Mouse (Mus musculus): Measurements from ENCODE around the gene Rassf4. TPM values are rescaled to one million over a fixed set of nuclear protein-coding genes. Genes with fewer than 3 reads are reported as not detected.

Rassf4 gene
- polyA plus RNA-seq, 1 experiment from 2014 or later, result 19.4 TPM

- Histone ChIP-seq H3K27ac (replicated peaks; ENCODE audit: low read depth, low read length) (no peak overlapping the region), H3K4me2 (ENCODE audit: low read length) (no peak overlapping the region), H3K9me3 (ENCODE audit: control insufficient read depth, low read length) (no peaks in the 10 kb centered on the region), H3K9ac (replicated peaks; ENCODE audit: low read length) (no peak overlapping the region), H3K36me3 (ENCODE audit: control insufficient read depth, insufficient read depth, low read length) (no peaks in the 10 kb centered on the region), H3K4me3 (replicated peaks; ENCODE audit: low read depth, low read length) (no peak overlapping the region), H3K27me3 (ENCODE audit: control insufficient read depth, insufficient read depth, low read length) (no peaks in the 10 kb centered on the region), H3K4me1 (ENCODE audit: control insufficient read depth, insufficient read depth, low read length) (peaks cover 14% of the 10 kb centered on the region)
- ATAC-seq (ENCODE audit: low FRiP score, low TSS enrichment) (no peak), DNase-seq (no peak)
- 47% methylated on average over 3 of the region's 3 CpGs for WGBS
Measured at GRCm38 (mm10) chr6:116667382-116667781, 6.4 kb downstream of the Rassf4 start.

GRCm38 (mm10) chr6:116666892-116667291, 6.9 kb downstream of the Rassf4 start:
- no peak for ATAC-seq (ENCODE audit: low FRiP score, low TSS enrichment)
- 19% methylated on average over 3 of the region's 3 CpGs for WGBS
- H3K9ac ChIP-seq (replicated peaks; ENCODE audit: low read length), result no peak overlapping the region
- DNase-seq, result peak; percentile 15
- no peaks in the 10 kb centered on the region for H3K9me3 ChIP-seq (ENCODE audit: control insufficient read depth, low read length)
- H3K4me1 ChIP-seq (ENCODE audit: control insufficient read depth, insufficient read depth, low read length), result peaks cover 14% of the 10 kb centered on the region
- no peak overlapping the region for H3K27ac ChIP-seq (replicated peaks; ENCODE audit: low read depth, low read length)
- no peaks in the 10 kb centered on the region for H3K27me3 ChIP-seq (ENCODE audit: control insufficient read depth, insufficient read depth, low read length)
- H3K4me3 ChIP-seq (replicated peaks; ENCODE audit: low read depth, low read length), result no peak overlapping the region
- no peak overlapping the region for H3K4me2 ChIP-seq (ENCODE audit: low read length)
- no peaks in the 10 kb centered on the region for H3K36me3 ChIP-seq (ENCODE audit: control insufficient read depth, insufficient read depth, low read length)

GRCm38 (mm10) chr6:116666085-116666750, 7.5 kb downstream of the Rassf4 start:
- 79% methylated on average over 12 of the region's 12 CpGs for WGBS
- no peak overlapping the region for H3K4me3 ChIP-seq (replicated peaks; ENCODE audit: low read depth, low read length)
- no peak overlapping the region for H3K4me2 ChIP-seq (ENCODE audit: low read length)
- no peaks in the 10 kb centered on the region for H3K27me3 ChIP-seq (ENCODE audit: control insufficient read depth, insufficient read depth, low read length)
- DNase-seq (no peak), ATAC-seq (ENCODE audit: low FRiP score, low TSS enrichment) (no peak)
- H3K4me1 ChIP-seq (ENCODE audit: control insufficient read depth, insufficient read depth, low read length), result peaks cover 12% of the 10 kb centered on the region
- no peak overlapping the region for H3K27ac ChIP-seq (replicated peaks; ENCODE audit: low read depth, low read length)
- H3K9ac ChIP-seq (replicated peaks; ENCODE audit: low read length), result no peak overlapping the region
- no peaks in the 10 kb centered on the region for H3K9me3 ChIP-seq (ENCODE audit: control insufficient read depth, low read length)
- no peaks in the 10 kb centered on the region for H3K36me3 ChIP-seq (ENCODE audit: control insufficient read depth, insufficient read depth, low read length)

- no peak overlapping the region for H3K4me2 ChIP-seq (ENCODE audit: low read length)
- H3K4me3 ChIP-seq (replicated peaks; ENCODE audit: low read depth, low read length), result no peak overlapping the region
- no peak for DNase-seq
- H3K36me3 ChIP-seq (ENCODE audit: control insufficient read depth, insufficient read depth, low read length), result no peaks in the 10 kb centered on the region
- no peaks in the 10 kb centered on the region for H3K27me3 ChIP-seq (ENCODE audit: control insufficient read depth, insufficient read depth, low read length)
- H3K27ac ChIP-seq (replicated peaks; ENCODE audit: low read depth, low read length), result no peak overlapping the region
- H3K4me1 ChIP-seq (ENCODE audit: control insufficient read depth, insufficient read depth, low read length), result no peaks in the 10 kb centered on the region
- no peak overlapping the region for H3K9ac ChIP-seq (replicated peaks; ENCODE audit: low read length)
- WGBS, result 74% methylated on average over 3 of the region's 3 CpGs
- no peak for ATAC-seq (ENCODE audit: low FRiP score, low TSS enrichment)
- no peaks in the 10 kb centered on the region for H3K9me3 ChIP-seq (ENCODE audit: control insufficient read depth, low read length)
Measured at GRCm38 (mm10) chr6:116664830-116665229, 8.9 kb downstream of the Rassf4 start.

GRCm38 (mm10) chr6:116664031-116664430, 9.7 kb downstream of the Rassf4 start:
- ATAC-seq (ENCODE audit: low FRiP score, low TSS enrichment) (no peak), DNase-seq (no peak)
- no peaks in the 10 kb centered on the region for H3K9me3 ChIP-seq (ENCODE audit: control insufficient read depth, low read length)
- no peak overlapping the region for H3K4me3 ChIP-seq (replicated peaks; ENCODE audit: low read depth, low read length)
- H3K27ac ChIP-seq (replicated peaks; ENCODE audit: low read depth, low read length), result no peak overlapping the region
- no peak overlapping the region for H3K4me2 ChIP-seq (ENCODE audit: low read length)
- no peaks in the 10 kb centered on the region for H3K4me1 ChIP-seq (ENCODE audit: control insufficient read depth, insufficient read depth, low read length)
- WGBS, result 80% methylated on average over 6 of the region's 6 CpGs
- H3K27me3 ChIP-seq (ENCODE audit: control insufficient read depth, insufficient read depth, low read length), result no peaks in the 10 kb centered on the region
- no peak overlapping the region for H3K9ac ChIP-seq (replicated peaks; ENCODE audit: low read length)
- no peaks in the 10 kb centered on the region for H3K36me3 ChIP-seq (ENCODE audit: control insufficient read depth, insufficient read depth, low read length)

GRCm38 (mm10) chr6:116663364-116663763, 10.4 kb downstream of the Rassf4 start:
- H3K4me1 ChIP-seq (ENCODE audit: control insufficient read depth, insufficient read depth, low read length), result no peaks in the 10 kb centered on the region
- WGBS, result 87% methylated on average over 2 of the region's 2 CpGs
- no peaks in the 10 kb centered on the region for H3K27me3 ChIP-seq (ENCODE audit: control insufficient read depth, insufficient read depth, low read length)
- DNase-seq (no peak), ATAC-seq (ENCODE audit: low FRiP score, low TSS enrichment) (no peak)
- H3K27ac ChIP-seq (replicated peaks; ENCODE audit: low read depth, low read length), result no peak overlapping the region
- no peak overlapping the region for H3K4me3 ChIP-seq (replicated peaks; ENCODE audit: low read depth, low read length)
- no peak overlapping the region for H3K4me2 ChIP-seq (ENCODE audit: low read length)
- no peak overlapping the region for H3K9ac ChIP-seq (replicated peaks; ENCODE audit: low read length)
- H3K36me3 ChIP-seq (ENCODE audit: control insufficient read depth, insufficient read depth, low read length), result no peaks in the 10 kb centered on the region
- H3K9me3 ChIP-seq (ENCODE audit: control insufficient read depth, low read length), result no peaks in the 10 kb centered on the region

- Histone ChIP-seq H3K27ac (replicated peaks; ENCODE audit: low read depth, low read length) (no peak overlapping the region), H3K4me3 (replicated peaks; ENCODE audit: low read depth, low read length) (no peak overlapping the region), H3K9me3 (ENCODE audit: control insufficient read depth, low read length) (no peaks in the 10 kb centered on the region), H3K36me3 (ENCODE audit: control insufficient read depth, insufficient read depth, low read length) (no peaks in the 10 kb centered on the region), H3K27me3 (ENCODE audit: control insufficient read depth, insufficient read depth, low read length) (no peaks in the 10 kb centered on the region), H3K4me1 (ENCODE audit: control insufficient read depth, insufficient read depth, low read length) (no peaks in the 10 kb centered on the region), H3K4me2 (ENCODE audit: low read length) (no peak overlapping the region), H3K9ac (replicated peaks; ENCODE audit: low read length) (no peak overlapping the region)
- ATAC-seq (ENCODE audit: low FRiP score, low TSS enrichment), result peak; percentile 54; the same call in 1 of the 2 replicates
- 62% methylated on average over 9 of the region's 9 CpGs for WGBS
- DNase-seq, result peak; percentile 93
Measured at GRCm38 (mm10) chr6:116653684-116654454, 19.9 kb downstream of the Rassf4 start.

- no peak for DNase-seq
- H3K36me3 ChIP-seq (ENCODE audit: control insufficient read depth, insufficient read depth, low read length), result no peaks in the 10 kb centered on the region
- no peak overlapping the region for H3K4me3 ChIP-seq (replicated peaks; ENCODE audit: low read depth, low read length)
- no peaks in the 10 kb centered on the region for H3K9me3 ChIP-seq (ENCODE audit: control insufficient read depth, low read length)
- WGBS, result 79% methylated on average over 3 of the region's 3 CpGs
- no peak for ATAC-seq (ENCODE audit: low FRiP score, low TSS enrichment)
- no peaks in the 10 kb centered on the region for H3K27me3 ChIP-seq (ENCODE audit: control insufficient read depth, insufficient read depth, low read length)
- no peaks in the 10 kb centered on the region for H3K4me1 ChIP-seq (ENCODE audit: control insufficient read depth, insufficient read depth, low read length)
- no peak overlapping the region for H3K9ac ChIP-seq (replicated peaks; ENCODE audit: low read length)
- no peak overlapping the region for H3K4me2 ChIP-seq (ENCODE audit: low read length)
- no peak overlapping the region for H3K27ac ChIP-seq (replicated peaks; ENCODE audit: low read depth, low read length)
Measured at GRCm38 (mm10) chr6:116653191-116653590, 20.6 kb downstream of the Rassf4 start.
